Mouse (Mus musculus) stomach, postnatal 0 days (tissue): ENCODE results near the gene Gm26992.

Experiments
- CTCF ChIP-seq: IDR thresholded peaks from 2 replicates; pipeline ENCODE4 v1.5.1; 2016; ENCODE audit warnings: antibody characterized with exemption, low read depth, mild to moderate bottlenecking, moderate library complexity
- EP300 ChIP-seq: optimal IDR thresholded peaks from 2 replicates; pipeline ENCODE3; 2016; ENCODE audit warnings: antibody characterized with exemption

DNA sequence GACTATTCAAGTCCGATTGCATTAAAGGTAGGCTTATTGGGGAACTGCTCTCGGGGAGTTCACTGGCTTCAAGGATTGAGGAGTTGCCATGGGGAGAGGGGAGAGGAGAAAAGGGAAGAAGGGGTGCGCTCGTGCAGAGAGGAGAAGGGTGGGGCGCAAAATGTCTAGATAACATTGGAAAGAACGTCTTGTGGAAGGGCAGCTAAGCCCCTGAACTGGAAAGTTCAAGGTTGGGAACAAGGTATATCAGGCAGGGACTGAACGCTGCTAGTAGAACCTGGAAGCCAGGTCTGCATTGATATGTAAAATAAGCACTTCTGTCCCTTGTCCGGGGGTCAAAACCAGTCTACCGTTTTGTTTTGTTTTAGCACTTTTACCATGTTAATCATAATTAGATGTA, 16.2 kb downstream of the Gm26992 start:
- TF ChIP-seq CTCF (no peak), EP300 (no peak)
